Mouse (Mus musculus) ES-E14 (cell line): Measurements from ENCODE around the gene Cpt1a.

Experiments used
- CHD2 ChIP-seq: IDR thresholded peaks from 2 replicates; pipeline ENCODE4 v1.6.1; 2014; ENCODE audit warnings: mild to moderate bottlenecking, low read depth, low read length, inconsistent platforms
- HCFC1 ChIP-seq: IDR thresholded peaks from 2 replicates; pipeline ENCODE4 v1.6.1; 2012; ENCODE audit warnings: low read length, inconsistent platforms, borderline replicate concordance; ENCODE audit not compliant: insufficient read depth
- ZC3H11A ChIP-seq: IDR thresholded peaks from 2 replicates; pipeline ENCODE4 v1.6.1; 2012; ENCODE audit warnings: low read depth, mild to moderate bottlenecking, inconsistent platforms, low read length, borderline replicate concordance
- ZNF384 ChIP-seq: IDR thresholded peaks from 2 replicates; pipeline ENCODE4 v1.6.1; 2012; ENCODE audit warnings: low read depth, low read length, inconsistent platforms

GRCm38 (mm10) chr19:3431066-3431465 lies 108.9 kb downstream of the Cpt1a start:
- TF ChIP-seq CHD2 (no peak), ZNF384 (no peak), ZC3H11A (no peak), HCFC1 (no peak)
